Mouse (Mus musculus) heart, embryonic 14.5 days (tissue): Measurements from ENCODE around the gene Pnmal2. TPM values are rescaled to one million over a fixed set of nuclear protein-coding genes. Genes with fewer than 3 reads are reported as not detected.
"Not testable (repeated sequence)": the region's sequence is repeated elsewhere in the genome, so short reads cannot be mapped to it uniquely, and the experiment has no call there.

Source experiments
- ATAC-seq: fragments of 200-750 bp; cut with Nextera tagmentation; 2 replicates; pipeline ENCODE4 v1.8.0; 2017; ENCODE audit warnings: low read depth, moderate TSS enrichment; ENCODE audit not compliant: insufficient number of reproducible peaks, insufficient read depth, low FRiP score
- H3K27ac ChIP-seq, 2 experiments: fragments of 200-500 bp in 1 of 2; fragments of 300-500 bp in 1 of 2; sonication (generic) in 1 of 2; replicated peaks in 1 of 2; 2 replicates each; pipeline ENCODE4 v1.5.1; 2012 to 2014; ENCODE audit warnings: low read depth in 2 of 2, low read length in 2 of 2, control low read depth in 1 of 2, mild to moderate bottlenecking in 1 of 2, mixed read lengths in 1 of 2; ENCODE audit not compliant: control insufficient read depth in 1 of 2, insufficient read depth in 1 of 2
- H3K27me3 ChIP-seq: fragments of 300-500 bp; sonication (generic); 2 replicates; pipeline ENCODE4 v1.6.1; 2014; ENCODE audit warnings: mild to moderate bottlenecking, low read length, control low read depth; ENCODE audit not compliant: control insufficient read depth, insufficient read depth
- H3K36me3 ChIP-seq: fragments of 300-500 bp; sonication (generic); 2 replicates; pipeline ENCODE4 v1.6.1; 2014; ENCODE audit warnings: mild to moderate bottlenecking, control low read depth, low read length, mixed read lengths; ENCODE audit not compliant: control insufficient read depth, insufficient read depth
- H3K4me1 ChIP-seq, 2 experiments: fragments of 200-500 bp in 1 of 2; fragments of 300-500 bp in 1 of 2; sonication (generic) in 1 of 2; 2 replicates each; pipeline ENCODE4 v1.6.1; 2012 to 2014; ENCODE audit warnings: low read length in 2 of 2, control low read depth in 1 of 2, mixed read lengths in 1 of 2; ENCODE audit not compliant: control insufficient read depth in 2 of 2, insufficient read depth in 2 of 2
- H3K4me2 ChIP-seq: fragments of 300-500 bp; sonication (generic); 2 replicates; pipeline ENCODE4 v1.6.1; 2014; ENCODE audit warnings: mild to moderate bottlenecking, low read length
- H3K4me3 ChIP-seq, 2 experiments: fragments of 200-500 bp in 1 of 2; fragments of 300-500 bp in 1 of 2; sonication (generic) in 1 of 2; 2 replicates each; pipeline ENCODE4 v1.5.1; 2012 to 2014; ENCODE audit warnings: low read length in 2 of 2, mild to moderate bottlenecking in 2 of 2, control low read depth in 1 of 2, low read depth in 1 of 2, moderate library complexity in 1 of 2; ENCODE audit not compliant: control insufficient read depth in 1 of 2, insufficient read depth in 1 of 2
- H3K9ac ChIP-seq: fragments of 300-500 bp; sonication (generic); 2 replicates; pipeline ENCODE4 v1.6.1; 2014; ENCODE audit warnings: mild to moderate bottlenecking, low read length
- H3K9me3 ChIP-seq: fragments of 300-500 bp; sonication (generic); 2 replicates; pipeline ENCODE4 v1.6.1; 2016; ENCODE audit warnings: low read length, control low read depth; ENCODE audit not compliant: control insufficient read depth
- WGBS: fragments of 180-500 bp; shearing (Covaris S2); extraction: QIAGEN DNeasy Blood & Tissue Kit; methylation state at CpG from one replicate; pipeline ENCODE4 v1.1.7; 2014; 5-methylcytosine and 5-hydroxymethylcytosine counted together
- polyA plus RNA-seq: library from polyadenylated mRNA; unstranded; fragments of >200 nt; fragmentation: Nextera tagmentation; extraction: Ambion mirVana; gene quantifications from 2 replicates; pipeline ENCODE4 v1.2.1, GENCODE M21; 2014

Pnmal2 gene
- polyA plus RNA-seq, 1 experiment from 2014 or later, result 2.8 TPM

GRCm38 (mm10) chr7:16947349-16947895 lies 2.9 kb downstream of the Pnmal2 start:
- 20% methylated on average over 22 of the region's 22 CpGs for WGBS
- peaks cover 29 to 43% of the 10 kb centered on the region in 2 experiments for H3K4me1 ChIP-seq
- no peaks in the 10 kb centered on the region for H3K36me3 ChIP-seq
- ATAC-seq, result no peak
- H3K9me3 ChIP-seq, result no peaks in the 10 kb centered on the region
- peaks cover 42% of the 10 kb centered on the region for H3K27me3 ChIP-seq
- no peak overlapping the region for H3K27ac ChIP-seq
- peak overlapping the region; percentile 34 to 43 for H3K4me3 ChIP-seq
- H3K4me2 ChIP-seq, result peak overlapping the region; percentile 77
- peak overlapping the region; percentile 57; the same call in 1 of the 2 replicates for H3K9ac ChIP-seq

GRCm38 (mm10) chr7:16947959-16948361 lies 3.5 kb downstream of the Pnmal2 start:
- peaks cover 29 to 43% of the 10 kb centered on the region in 2 experiments for H3K4me1 ChIP-seq
- H3K4me3 ChIP-seq, result no peak overlapping the region; a peak in 1 of 4 replicates
- peaks cover 42% of the 10 kb centered on the region for H3K27me3 ChIP-seq
- H3K9ac ChIP-seq, result no peak overlapping the region
- peak overlapping the region in 1 of 2 experiments; percentile 57; a peak in 1 of 4 replicates for H3K27ac ChIP-seq
- peak overlapping the region; percentile 77 for H3K4me2 ChIP-seq
- ATAC-seq, result no peak
- 0% methylated on average over 4 of the region's 4 CpGs for WGBS
- no peaks in the 10 kb centered on the region for H3K9me3 ChIP-seq
- H3K36me3 ChIP-seq, result no peaks in the 10 kb centered on the region

GRCm38 (mm10) chr7:16948923-16949458 lies 4.5 kb downstream of the Pnmal2 start:
- WGBS, result 70% methylated on average over 8 of the region's 8 CpGs
- H3K27me3 ChIP-seq, result peaks cover 42% of the 10 kb centered on the region

GRCm38 (mm10) chr7:16949908-16950841 lies 5.7 kb downstream of the Pnmal2 start:
- WGBS, result 10% methylated on average over 29 of the region's 29 CpGs
- peak overlapping the region; percentile 73 for H3K4me2 ChIP-seq
- H3K4me3 ChIP-seq, result peak overlapping the region; percentile 32 to 34
- H3K27me3 ChIP-seq, result peaks cover 39% of the 10 kb centered on the region
- peaks cover 24 to 38% of the 10 kb centered on the region in 2 experiments for H3K4me1 ChIP-seq
- no peaks in the 10 kb centered on the region for H3K36me3 ChIP-seq
- H3K27ac ChIP-seq, result no peak overlapping the region
- ATAC-seq, result no peak
- no peaks in the 10 kb centered on the region for H3K9me3 ChIP-seq
- H3K9ac ChIP-seq, result peak overlapping the region; percentile 57

More at GRCm38 (mm10) chr7:16948923-16949458, 4.5 kb downstream of the Pnmal2 start:
- H3K36me3 ChIP-seq, result no peaks in the 10 kb centered on the region
- H3K4me1 ChIP-seq, result peaks cover 28 to 42% of the 10 kb centered on the region in 2 experiments
- no peak overlapping the region for H3K4me3 ChIP-seq
- ATAC-seq, result no peak
- H3K9ac ChIP-seq, result no peak overlapping the region
- no peaks in the 10 kb centered on the region for H3K9me3 ChIP-seq
- H3K4me2 ChIP-seq, result no peak overlapping the region
- no peak overlapping the region for H3K27ac ChIP-seq

GRCm38 (mm10) chr7:16950861-16951635 lies 6.6 kb downstream of the Pnmal2 start:
- Histone ChIP-seq H3K4me2 (peak overlapping the region; percentile 25; the same call in 1 of the 2 replicates), H3K27me3 (peaks cover 30% of the 10 kb centered on the region), H3K36me3 (no peaks in the 10 kb centered on the region), H3K27ac (no peak overlapping the region), H3K4me1 (peaks cover 21 to 35% of the 10 kb centered on the region in 2 experiments), H3K4me3 (no peak overlapping the region), H3K9ac (no peak overlapping the region), H3K9me3 (no peaks in the 10 kb centered on the region)
- WGBS, result 22% methylated on average over 18 of the region's 18 CpGs
- ATAC-seq, result peak; percentile 54

GRCm38 (mm10) chr7:16953776-16954175 lies 9.3 kb downstream of the Pnmal2 start:
- not testable (repeated sequence) for H3K9me3 ChIP-seq, H3K4me3 ChIP-seq, H3K27ac ChIP-seq, H3K4me2 ChIP-seq, H3K9ac ChIP-seq, H3K4me1 ChIP-seq, H3K36me3 ChIP-seq, ATAC-seq
- WGBS, result 59% methylated on average over 2 of the region's 2 CpGs
- H3K27me3 ChIP-seq, result peaks cover 10% of the 10 kb centered on the region

GRCm38 (mm10) chr7:16955712-16956111 lies 11.2 kb downstream of the Pnmal2 start:
- Histone ChIP-seq H3K9ac (no peak overlapping the region), H3K4me3 (no peak overlapping the region), H3K27ac (no peak overlapping the region), H3K4me2 (no peak overlapping the region), H3K4me1 (no peaks in the 10 kb centered on the region), H3K36me3 (no peaks in the 10 kb centered on the region), H3K27me3 (no peaks in the 10 kb centered on the region), H3K9me3 (no peaks in the 10 kb centered on the region)
- no peak for ATAC-seq
- WGBS, result 71% methylated on average over 4 of the region's 4 CpGs
